Mouse (Mus musculus): ENCODE measurements around the gene Tesc.

- TF ChIP-seq POLR2A (IDR thresholded peaks at IDR 0.05; ENCODE audit: control insufficient read depth, extremely low read depth, insufficient read depth, low read length, poor library complexity) (no peak), CTCF (IDR thresholded peaks at IDR 0.05; ENCODE audit: borderline replicate concordance, control insufficient read depth, extremely low read depth, insufficient read depth, low read length, poor library complexity) (no peak)
These were observed 51.8 kb downstream of the Tesc start for GRCm38 (mm10) chr5:118079354-118079753.
